In the genomic region with DNA sequence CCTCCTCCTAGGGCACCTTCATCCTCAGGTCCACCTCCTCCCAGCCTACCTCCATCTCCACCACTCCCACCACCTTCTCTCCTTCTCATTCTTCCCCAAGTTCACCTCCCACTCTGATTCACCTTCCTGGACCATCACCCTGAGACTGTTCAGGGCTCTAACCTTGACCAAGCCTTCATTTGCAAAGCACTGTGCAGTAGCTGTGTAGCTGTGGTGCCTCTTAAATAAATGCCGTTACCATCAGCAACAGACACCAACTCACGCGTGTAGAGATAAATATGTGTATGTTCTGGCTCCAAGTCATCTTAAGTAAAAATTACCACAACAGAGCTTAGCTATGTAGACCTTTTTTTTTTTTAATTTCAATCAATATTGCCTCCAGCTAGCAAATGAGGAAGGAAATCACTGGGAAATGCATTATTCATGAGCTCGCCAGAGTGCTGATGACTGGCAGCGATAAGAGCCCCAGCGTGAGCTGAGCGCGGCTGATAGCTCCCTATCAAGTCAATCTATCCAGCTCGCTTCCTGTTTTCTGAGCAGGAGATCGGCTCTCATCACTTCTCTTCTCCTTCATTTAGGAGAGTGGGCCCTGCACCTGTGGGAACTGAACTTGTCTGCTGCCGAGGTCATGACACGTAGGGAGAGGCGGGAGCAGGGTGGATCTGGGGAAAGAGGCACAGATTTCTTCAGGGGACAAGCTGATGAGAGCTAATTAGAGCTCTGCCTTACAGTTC, we compare ENCODE assay signal across 8 mouse cellular contexts.
DNase-seq lines count a peak whose midpoint lies in the region; ATAC-seq and TF ChIP-seq lines count a peak whose summit lies in the region.

No protein-coding gene starts in this region.

- no peak for TF ChIP-seq CTCF in brain, embryonic 14.5 days (IDR thresholded peaks at IDR 0.05; ENCODE audit: borderline replicate concordance, extremely low read depth, insufficient read depth, insufficient read length)

- H3K36me3 ChIP-seq in heart, embryonic 13.5 days, result no peaks in the 10 kb centered on the region
- H3K36me3 ChIP-seq in hindbrain, embryonic 12.5 days, result no peaks in the 10 kb centered on the region
- no peaks in the 10 kb centered on the region for H3K36me3 ChIP-seq in midbrain, embryonic 11.5 days (ENCODE audit: control insufficient read depth, insufficient read depth, low read length)

- H3K4me2 ChIP-seq in heart, embryonic 13.5 days, result peak overlapping the region; percentile 31; the same call in 1 of the 2 replicates
- peak overlapping the region; percentile 31 for H3K4me2 ChIP-seq in hindbrain, embryonic 12.5 days (replicated peaks)
- peak overlapping the region; percentile 35 for H3K4me2 ChIP-seq in midbrain, embryonic 11.5 days

- intact Hi-C loops in heart, postnatal 10 days (cut with DNase I), result no loop called here

- no peak overlapping the region for H3K4me3 ChIP-seq in heart, embryonic 13.5 days
- H3K4me3 ChIP-seq in hindbrain, embryonic 12.5 days, result no peak overlapping the region
- H3K4me3 ChIP-seq in midbrain, embryonic 11.5 days (ENCODE audit: low read depth, low read length), result 0 out of 2 replicates have a peak overlapping the region, but pooled peaks have one; percentile 10

- H3K27me3 ChIP-seq in heart, embryonic 13.5 days (replicated peaks), result peaks cover 74% of the 10 kb centered on the region
- 0 out of 2 replicates have a peak, but pooled peaks cover 7% of the 10 kb centered on the region for H3K27me3 ChIP-seq in hindbrain, embryonic 12.5 days
- H3K27me3 ChIP-seq in midbrain, embryonic 11.5 days (ENCODE audit: control insufficient read depth, insufficient read depth, low read length), result 0 out of 2 replicates have a peak, but pooled peaks cover 6% of the 10 kb centered on the region

- H3K9me3 ChIP-seq in heart, embryonic 13.5 days, result no peaks in the 10 kb centered on the region
- no peaks in the 10 kb centered on the region for H3K9me3 ChIP-seq in hindbrain, embryonic 12.5 days (replicated peaks)
- no peaks in the 10 kb centered on the region for H3K9me3 ChIP-seq in midbrain, embryonic 11.5 days (ENCODE audit: control insufficient read depth, low read length)

- ATAC-seq in heart, embryonic 13.5 days (ENCODE audit: extremely low read depth, insufficient number of reproducible peaks, low FRiP score, low TSS enrichment), result no peak
- peak; percentile 66 for ATAC-seq in hindbrain, embryonic 12.5 days (ENCODE audit: low FRiP score)
- ATAC-seq in midbrain, embryonic 11.5 days (ENCODE audit: low FRiP score), result peak; percentile 74

- no peak for DNase-seq in heart, postnatal 10 days
- DNase-seq in brain, embryonic 14.5 days (ENCODE audit: low read depth), result peak; percentile 93
- DNase-seq in midbrain, embryonic 11.5 days (ENCODE audit: low spot score, missing footprints), result peak; percentile 90
- DNase-seq in heart, adult 9 months (ENCODE audit: low spot score in 2 of 2), result no peak
- no peak for DNase-seq in adrenal gland, adult 18-20 months (ENCODE audit: low spot score in 2 of 2)
- DNase-seq in cerebellum, adult 9-10 months, result no peak

- TF ChIP-seq POLR2A in brain, embryonic 14.5 days (IDR thresholded peaks at IDR 0.05; ENCODE audit: borderline replicate concordance, extremely low read depth, insufficient read depth, insufficient read length, poor library complexity, severe bottlenecking), result no peak

- H3K9ac ChIP-seq in heart, embryonic 13.5 days, result no peak overlapping the region
- no peak overlapping the region for H3K9ac ChIP-seq in hindbrain, embryonic 12.5 days
- no peak overlapping the region for H3K9ac ChIP-seq in midbrain, embryonic 11.5 days (ENCODE audit: low read length)

- peaks cover 27% of the 10 kb centered on the region for H3K4me1 ChIP-seq in heart, embryonic 13.5 days
- peaks cover 45% of the 10 kb centered on the region for H3K4me1 ChIP-seq in hindbrain, embryonic 12.5 days
- peaks cover 8% of the 10 kb centered on the region for H3K4me1 ChIP-seq in midbrain, embryonic 11.5 days (ENCODE audit: control insufficient read depth, insufficient read depth, low read length)

- 15% methylated on average over 13 of the region's 13 CpGs for WGBS in heart, embryonic 13.5 days
- 18% methylated on average over 13 of the region's 13 CpGs for WGBS in hindbrain, embryonic 12.5 days
- WGBS in midbrain, embryonic 11.5 days, result 21% methylated on average over 13 of the region's 13 CpGs

- no peak overlapping the region for H3K27ac ChIP-seq in heart, embryonic 13.5 days (replicated peaks)
- H3K27ac ChIP-seq in hindbrain, embryonic 12.5 days, result peak overlapping the region; percentile 35; the same call in 1 of the 2 replicates
- no peak overlapping the region for H3K27ac ChIP-seq in midbrain, embryonic 11.5 days (ENCODE audit: low read depth, low read length)

Comparison
In these comparisons a context has a peak if more than half of its experiments do, and no peak if none do; other contexts are left out.
1. DNase-seq: peak in brain, embryonic 14.5 days (single experiment) and midbrain, embryonic 11.5 days (single experiment); none in heart, postnatal 10 days (0 of 2), heart, adult 9 months (0 of 2), adrenal gland, adult 18-20 months (0 of 2) and cerebellum, adult 9-10 months (single experiment).
2. Peak in every context shown above with its lines, with median percentiles within 50 percentile points of each other: H3K4me2 ChIP-seq.